Mouse (Mus musculus) heart, embryonic 14.5 days (tissue): Measurements from ENCODE around the gene Pbx4. TPM values are rescaled to one million over a fixed set of nuclear protein-coding genes. Genes with fewer than 3 reads are reported as not detected.

Source experiments
- ATAC-seq: fragments of 200-750 bp; cut with Nextera tagmentation; 2 replicates; pipeline ENCODE4 v1.8.0; 2017; ENCODE audit warnings: low read depth, moderate TSS enrichment; ENCODE audit not compliant: insufficient number of reproducible peaks, insufficient read depth, low FRiP score
- H3K27ac ChIP-seq, 2 experiments: fragments of 200-500 bp in 1 of 2; fragments of 300-500 bp in 1 of 2; sonication (generic) in 1 of 2; replicated peaks in 1 of 2; 2 replicates each; pipeline ENCODE4 v1.5.1; 2012 to 2014; ENCODE audit warnings: low read depth in 2 of 2, low read length in 2 of 2, control low read depth in 1 of 2, mild to moderate bottlenecking in 1 of 2, mixed read lengths in 1 of 2; ENCODE audit not compliant: control insufficient read depth in 1 of 2, insufficient read depth in 1 of 2
- H3K27me3 ChIP-seq: fragments of 300-500 bp; sonication (generic); 2 replicates; pipeline ENCODE4 v1.6.1; 2014; ENCODE audit warnings: mild to moderate bottlenecking, low read length, control low read depth; ENCODE audit not compliant: control insufficient read depth, insufficient read depth
- H3K36me3 ChIP-seq: fragments of 300-500 bp; sonication (generic); 2 replicates; pipeline ENCODE4 v1.6.1; 2014; ENCODE audit warnings: mild to moderate bottlenecking, control low read depth, low read length, mixed read lengths; ENCODE audit not compliant: control insufficient read depth, insufficient read depth
- H3K4me1 ChIP-seq, 2 experiments: fragments of 200-500 bp in 1 of 2; fragments of 300-500 bp in 1 of 2; sonication (generic) in 1 of 2; 2 replicates each; pipeline ENCODE4 v1.6.1; 2012 to 2014; ENCODE audit warnings: low read length in 2 of 2, control low read depth in 1 of 2, mixed read lengths in 1 of 2; ENCODE audit not compliant: control insufficient read depth in 2 of 2, insufficient read depth in 2 of 2
- H3K4me2 ChIP-seq: fragments of 300-500 bp; sonication (generic); 2 replicates; pipeline ENCODE4 v1.6.1; 2014; ENCODE audit warnings: mild to moderate bottlenecking, low read length
- H3K4me3 ChIP-seq, 2 experiments: fragments of 200-500 bp in 1 of 2; fragments of 300-500 bp in 1 of 2; sonication (generic) in 1 of 2; 2 replicates each; pipeline ENCODE4 v1.5.1; 2012 to 2014; ENCODE audit warnings: low read length in 2 of 2, mild to moderate bottlenecking in 2 of 2, control low read depth in 1 of 2, low read depth in 1 of 2, moderate library complexity in 1 of 2; ENCODE audit not compliant: control insufficient read depth in 1 of 2, insufficient read depth in 1 of 2
- H3K9ac ChIP-seq: fragments of 300-500 bp; sonication (generic); 2 replicates; pipeline ENCODE4 v1.6.1; 2014; ENCODE audit warnings: mild to moderate bottlenecking, low read length
- H3K9me3 ChIP-seq: fragments of 300-500 bp; sonication (generic); 2 replicates; pipeline ENCODE4 v1.6.1; 2016; ENCODE audit warnings: low read length, control low read depth; ENCODE audit not compliant: control insufficient read depth
- WGBS: fragments of 180-500 bp; shearing (Covaris S2); extraction: QIAGEN DNeasy Blood & Tissue Kit; methylation state at CpG from one replicate; pipeline ENCODE4 v1.1.7; 2014; 5-methylcytosine and 5-hydroxymethylcytosine counted together
- polyA plus RNA-seq: library from polyadenylated mRNA; unstranded; fragments of >200 nt; fragmentation: Nextera tagmentation; extraction: Ambion mirVana; gene quantifications from 2 replicates; pipeline ENCODE4 v1.2.1, GENCODE M21; 2014

Pbx4 gene
- polyA plus RNA-seq, 1 experiment from 2014 or later = 5.0 TPM

DNA sequence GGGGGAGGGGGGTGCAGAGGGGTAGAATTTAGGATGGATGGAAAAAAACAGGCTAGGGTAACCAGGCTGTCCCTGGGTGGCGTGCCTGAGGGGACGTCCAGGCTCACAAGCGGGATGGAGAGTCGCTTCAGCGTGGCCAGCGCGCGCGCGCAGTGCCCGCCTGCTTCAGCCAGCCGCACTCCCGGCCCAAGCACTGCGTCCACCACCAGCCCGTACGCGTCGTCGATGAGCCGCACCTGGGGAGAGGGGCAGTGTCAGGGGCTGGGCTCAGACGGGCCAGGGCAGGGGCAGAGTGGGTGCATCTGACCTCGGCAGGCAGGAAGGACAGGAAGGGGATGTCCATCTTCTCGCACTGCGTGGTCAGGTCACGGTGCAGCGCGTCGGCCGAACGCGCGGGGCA lies 56.6 kb downstream of the Pbx4 start:
- H3K9me3 ChIP-seq = no peaks in the 10 kb centered on the region
- ATAC-seq = no peak
- H3K36me3 ChIP-seq = peaks cover 26% of the 10 kb centered on the region
- H3K27ac ChIP-seq = no peak overlapping the region
- peak overlapping the region; percentile 67 for H3K4me2 ChIP-seq
- peaks cover 67% of the 10 kb centered on the region for H3K27me3 ChIP-seq
- peak overlapping the region; percentile 27 to 37 for H3K4me3 ChIP-seq
- H3K9ac ChIP-seq = peak overlapping the region; percentile 31; the same call in 1 of the 2 replicates
- 7% methylated on average over 26 of the region's 32 CpGs for WGBS
- H3K4me1 ChIP-seq = peaks cover 16 to 34% of the 10 kb centered on the region in 2 experiments; a peak in 3 of 4 replicates

DNA sequence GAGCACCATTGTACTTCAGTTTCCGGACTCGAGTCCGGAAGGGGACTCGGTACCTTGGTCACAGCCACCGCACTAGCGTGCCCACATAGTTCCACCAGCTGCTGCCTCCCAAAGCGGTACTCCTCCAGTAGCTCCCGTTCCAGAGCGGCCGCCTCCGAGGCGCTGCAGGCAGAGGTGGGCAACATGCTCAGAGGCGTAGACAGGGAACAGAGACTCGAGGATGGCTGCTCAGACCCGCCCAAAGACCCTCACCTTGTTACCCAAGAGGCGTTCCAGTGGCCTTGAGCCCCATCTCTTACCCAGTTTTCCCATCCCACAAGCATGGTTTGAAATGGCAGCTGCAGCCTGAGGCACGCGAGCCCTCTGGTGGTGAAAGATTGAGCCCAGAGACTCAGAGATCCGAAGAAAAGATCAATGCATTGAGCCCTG lies 58.5 kb downstream of the Pbx4 start:
- H3K27ac ChIP-seq = no peak overlapping the region
- no peak overlapping the region for H3K9ac ChIP-seq
- H3K9me3 ChIP-seq = no peaks in the 10 kb centered on the region
- no peak overlapping the region for H3K4me2 ChIP-seq
- peaks cover 43% of the 10 kb centered on the region for H3K36me3 ChIP-seq
- H3K27me3 ChIP-seq = peaks cover 47% of the 10 kb centered on the region
- H3K4me1 ChIP-seq = peaks cover 23 to 49% of the 10 kb centered on the region in 2 experiments; a peak in 3 of 4 replicates
- WGBS = 51% methylated on average over 19 of the region's 19 CpGs
- H3K4me3 ChIP-seq = no peak overlapping the region
- no peak for ATAC-seq

DNA sequence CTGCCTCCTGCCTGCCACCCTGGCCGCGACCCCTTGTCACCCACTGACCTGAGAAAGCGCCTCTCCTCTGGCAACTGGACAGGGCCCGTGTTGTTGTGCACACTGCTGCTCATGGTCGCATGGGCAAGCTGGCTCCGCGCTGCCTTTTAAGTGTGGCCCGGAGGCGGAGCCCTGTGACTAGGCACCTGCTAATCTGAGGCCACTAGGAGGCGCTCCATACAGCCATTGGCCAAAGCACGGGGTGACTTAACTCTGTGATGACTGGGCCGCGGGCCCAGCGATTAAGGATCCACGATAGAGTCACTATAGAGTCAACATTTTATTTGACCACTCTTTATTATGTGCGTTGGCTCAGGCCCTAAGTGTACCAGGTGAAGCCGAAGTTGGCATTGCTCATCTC lies 61.6 kb downstream of the Pbx4 start:
- ATAC-seq = no peak
- H3K4me1 ChIP-seq = peaks cover 15 to 41% of the 10 kb centered on the region in 2 experiments
- peaks cover 17% of the 10 kb centered on the region for H3K27me3 ChIP-seq
- H3K4me3 ChIP-seq = no peak overlapping the region
- no peak overlapping the region for H3K9ac ChIP-seq
- H3K36me3 ChIP-seq = peaks cover 64% of the 10 kb centered on the region
- H3K4me2 ChIP-seq = no peak overlapping the region
- no peaks in the 10 kb centered on the region for H3K9me3 ChIP-seq
- no peak overlapping the region for H3K27ac ChIP-seq
- WGBS = 48% methylated on average over 17 of the region's 17 CpGs

DNA sequence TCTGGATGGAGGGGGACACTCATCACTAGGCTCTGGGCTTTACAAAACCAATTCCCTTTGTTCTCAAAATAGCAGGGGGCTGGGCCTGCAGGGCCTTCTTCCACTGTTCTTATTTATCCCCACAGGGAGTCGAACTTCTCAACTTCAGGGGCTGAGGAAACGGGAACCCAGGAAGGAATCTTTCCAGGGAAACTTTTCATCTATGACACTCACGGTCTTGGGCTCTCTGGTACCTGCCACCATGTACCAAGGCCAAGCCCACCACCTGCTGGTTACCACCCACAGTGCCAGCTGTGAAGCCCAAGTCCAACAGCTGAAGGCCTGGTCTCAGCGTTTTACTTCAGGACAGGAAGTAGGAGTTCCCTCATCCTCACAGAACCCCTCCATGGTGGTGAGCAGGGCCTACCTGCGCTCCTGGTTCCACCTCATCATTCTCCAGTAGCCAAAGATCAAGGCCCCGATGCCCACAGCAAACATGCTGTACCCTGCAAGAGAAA lies 62.6 kb downstream of the Pbx4 start:
- Histone ChIP-seq H3K9ac (no peak overlapping the region; the same call in 1 of the 2 replicates), H3K4me3 (no peak overlapping the region), H3K4me1 (peaks cover 11 to 36% of the 10 kb centered on the region in 2 experiments), H3K27ac (no peak overlapping the region), H3K4me2 (no peak overlapping the region), H3K36me3 (peaks cover 64% of the 10 kb centered on the region), H3K9me3 (no peaks in the 10 kb centered on the region), H3K27me3 (peaks cover 7% of the 10 kb centered on the region)
- WGBS = 63% methylated on average over 6 of the region's 6 CpGs
- ATAC-seq = no peak

DNA sequence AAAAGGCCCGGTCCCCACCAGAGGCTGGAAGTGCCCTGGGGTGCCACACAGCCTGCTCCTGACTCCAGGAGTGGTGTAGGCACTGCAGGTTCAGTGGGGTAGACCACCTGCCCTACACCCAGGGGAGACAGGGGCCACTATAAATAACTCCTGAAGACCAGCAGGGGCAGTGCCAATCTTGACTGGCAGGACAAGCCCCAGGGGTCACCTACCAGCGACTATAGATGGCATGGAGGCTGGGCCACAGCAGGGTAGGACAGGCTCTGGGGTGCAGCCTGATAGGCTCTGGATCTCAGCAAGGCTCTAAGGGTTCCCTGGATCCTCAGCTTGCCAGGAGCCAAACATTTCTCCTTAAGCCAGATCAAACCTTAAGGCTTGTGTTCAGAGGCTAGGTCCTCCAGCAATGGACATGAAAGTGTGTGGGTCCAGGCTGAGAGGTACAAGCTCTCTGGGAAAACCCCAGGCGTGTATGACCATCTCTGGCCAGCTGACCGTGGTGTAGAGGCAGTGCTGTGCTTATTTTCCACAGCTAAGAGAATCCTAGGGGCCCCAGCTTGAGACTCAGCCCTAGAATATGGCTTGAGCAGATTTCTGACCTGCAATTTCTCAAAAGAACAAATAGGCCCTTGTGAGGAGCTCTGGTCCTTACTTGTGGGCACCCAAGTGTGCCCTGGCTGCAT lies 63.6 kb downstream of the Pbx4 start:
- no peak overlapping the region for H3K27ac ChIP-seq
- H3K9me3 ChIP-seq = no peaks in the 10 kb centered on the region
- no peak overlapping the region for H3K4me3 ChIP-seq
- no peak overlapping the region for H3K9ac ChIP-seq
- H3K4me1 ChIP-seq = peaks cover 14 to 45% of the 10 kb centered on the region in 2 experiments
- 64% methylated on average over 4 of the region's 4 CpGs for WGBS
- H3K4me2 ChIP-seq = no peak overlapping the region
- ATAC-seq = no peak
- H3K27me3 ChIP-seq = no peaks in the 10 kb centered on the region
- H3K36me3 ChIP-seq = peaks cover 64% of the 10 kb centered on the region

DNA sequence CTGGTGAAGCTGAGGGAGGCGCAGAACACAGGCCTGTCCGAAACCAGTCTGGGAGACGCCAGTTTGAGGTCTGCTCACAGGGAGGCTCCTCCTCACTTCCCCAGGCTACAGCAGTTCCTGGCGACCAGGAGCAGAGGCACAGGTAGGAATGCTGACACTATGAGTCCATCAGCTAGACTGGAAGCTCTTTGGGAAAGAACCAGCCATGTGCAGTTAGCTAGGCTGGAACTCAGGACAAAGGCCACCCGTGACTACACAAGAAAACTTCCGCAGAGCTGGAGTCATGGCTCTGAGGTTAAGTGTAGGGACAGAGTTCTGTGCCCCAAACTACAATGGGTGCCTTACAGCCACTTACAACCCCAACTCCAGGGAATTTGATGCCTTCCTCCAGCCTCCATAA lies 65.6 kb downstream of the Pbx4 start:
- Histone ChIP-seq H3K27me3 (no peaks in the 10 kb centered on the region), H3K4me2 (no peak overlapping the region), H3K9me3 (no peaks in the 10 kb centered on the region), H3K9ac (no peak overlapping the region), H3K27ac (no peak overlapping the region), H3K36me3 (peaks cover 49% of the 10 kb centered on the region), H3K4me1 (peaks cover 23 to 57% of the 10 kb centered on the region in 2 experiments), H3K4me3 (no peak overlapping the region)
- ATAC-seq = no peak
- WGBS = 89% methylated on average over 6 of the region's 6 CpGs

DNA sequence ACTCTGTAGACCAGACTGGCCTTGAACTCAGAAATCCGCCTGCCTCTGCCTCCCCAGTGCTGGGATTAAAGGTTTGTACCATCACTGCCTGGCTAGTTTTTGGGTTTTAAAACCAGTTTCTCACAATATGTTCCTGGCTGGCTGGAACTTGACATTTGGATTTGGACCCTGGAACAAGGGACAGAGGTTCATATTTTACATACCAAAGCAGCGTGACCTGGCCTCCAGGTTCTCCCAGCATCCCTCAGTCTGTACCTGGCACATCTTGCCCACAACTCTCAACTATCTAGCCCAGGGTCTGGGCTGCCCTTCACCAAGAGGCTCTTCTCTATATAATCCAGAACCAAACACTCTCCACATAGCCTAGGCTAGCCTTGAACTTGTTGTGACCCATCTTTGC lies 67.6 kb downstream of the Pbx4 start:
- no peaks in the 10 kb centered on the region for H3K9me3 ChIP-seq
- H3K27me3 ChIP-seq = no peaks in the 10 kb centered on the region
- 96% methylated on average over 2 of the region's 2 CpGs for WGBS
- ATAC-seq = no peak
- peaks cover 29% of the 10 kb centered on the region for H3K36me3 ChIP-seq
- no peak overlapping the region for H3K27ac ChIP-seq
- peak overlapping the region; percentile 97 for H3K4me2 ChIP-seq
- H3K4me1 ChIP-seq = peaks cover 21 to 58% of the 10 kb centered on the region in 2 experiments
- H3K9ac ChIP-seq = no peak overlapping the region
- H3K4me3 ChIP-seq = no peak overlapping the region
